Mouse (Mus musculus) spleen, postnatal 10 days (tissue): ENCODE data around the gene Gm8362.
"Not testable (repeated sequence)": the region's sequence is repeated elsewhere in the genome, so short reads cannot be mapped to it uniquely, and the experiment has no call there.

ENCODE experiments used
- DNase-seq, 2 experiments: peaks; one replicate each; pipeline ENCODE4 v3.0.0; 2021 to 2022; ENCODE audit warnings: low spot score in 2 of 2

Gene Gm8362

DNA sequence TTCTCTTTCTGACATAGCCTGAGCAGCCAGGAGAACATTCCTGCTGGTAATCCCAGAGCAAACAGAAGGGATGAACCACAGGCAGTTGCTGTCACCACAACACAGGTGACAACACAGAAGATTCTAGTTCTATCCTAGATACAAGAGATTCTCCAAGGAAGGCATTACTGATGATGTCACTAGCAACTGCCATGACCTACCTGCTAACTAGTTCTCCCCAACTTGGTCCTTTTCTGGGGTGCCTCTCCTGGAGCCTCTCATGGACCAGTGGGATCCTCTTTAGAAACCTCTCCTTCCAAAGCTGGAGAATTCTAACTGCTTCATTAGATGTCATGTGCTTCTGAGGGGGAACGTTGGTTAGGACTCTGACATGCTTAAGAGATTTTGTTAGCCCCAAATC, at the start of gene Gm8362:
Gene Gm8362, minus strand, starts transcription at position 101 of the 400 bp plus-strand sequence.
- not testable (repeated sequence) for DNase-seq

GRCm38 (mm10) chr14:6823297-6823696, 49.1 kb upstream of the Gm8362 start:
- peak in 1 of 2 experiments; percentile 11 for DNase-seq

DNA sequence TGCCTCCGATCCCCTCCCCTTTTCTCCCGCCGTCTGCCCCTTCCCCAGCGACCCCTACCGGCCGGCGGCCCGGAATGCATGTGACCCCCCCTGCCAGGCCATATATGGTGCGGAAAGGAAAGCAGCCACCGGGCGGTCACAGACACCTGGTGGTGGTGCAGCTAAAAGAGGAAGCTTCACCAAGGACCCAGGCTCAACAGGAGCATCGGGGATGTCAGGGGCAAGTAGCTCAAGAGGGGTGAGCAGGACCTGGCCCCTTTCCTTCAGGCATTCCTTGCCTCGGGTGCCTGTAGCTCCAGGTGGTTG, 17.0 kb downstream of the Gm8362 start:
- peak in 1 of 2 experiments; percentile 11 for DNase-seq

DNA sequence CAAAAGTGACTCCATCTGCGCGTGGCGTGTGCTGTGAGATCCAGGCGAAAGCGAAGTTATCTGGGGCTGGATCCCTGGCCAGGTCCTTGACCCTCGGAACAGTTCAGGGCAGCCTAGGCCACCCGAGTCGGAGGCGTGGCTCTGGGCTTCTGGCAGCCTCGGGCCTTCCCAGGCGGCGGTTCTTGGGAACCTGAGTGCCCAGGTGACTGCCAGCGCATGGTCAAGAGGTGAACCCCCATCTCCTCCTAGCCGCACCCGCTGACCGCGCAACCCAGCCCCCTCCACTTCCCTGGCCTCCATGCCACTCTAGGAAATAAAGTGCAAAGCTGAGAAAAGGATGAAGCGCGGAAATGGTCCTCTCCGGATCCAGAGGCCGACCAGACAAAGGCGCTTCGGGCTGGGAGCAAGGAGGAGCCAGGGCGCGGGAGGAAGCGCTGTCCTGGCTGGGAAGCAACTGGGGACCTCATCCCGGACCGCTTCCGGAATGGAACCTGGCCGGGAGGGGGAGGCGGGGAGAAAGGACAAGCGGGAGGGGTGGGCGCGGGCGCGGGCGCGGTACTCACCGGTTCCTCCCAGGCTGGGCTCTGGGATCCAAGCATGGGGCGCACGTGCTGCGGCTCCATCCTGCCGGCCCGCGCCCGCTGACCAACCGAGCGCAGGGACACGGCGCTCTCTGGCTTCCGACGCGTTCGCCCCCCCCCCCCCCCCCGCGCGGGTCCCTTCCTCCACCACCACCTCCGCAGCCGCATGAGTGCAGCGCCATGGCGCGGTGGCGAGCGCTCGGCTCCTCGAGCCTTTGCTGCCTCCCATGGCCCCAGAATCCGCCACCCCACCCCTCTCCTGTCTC, 17.6 kb downstream of the Gm8362 start:
- peak in 1 of 2 experiments; percentile 8 for DNase-seq

GRCm38 (mm10) chr14:6742232-6742631, 32.0 kb downstream of the Gm8362 start, which contains the start of gene Gm3636:
Gene Gm3636 (minus strand): TSS chr14:6742332.
- not testable (repeated sequence) for DNase-seq

DNA sequence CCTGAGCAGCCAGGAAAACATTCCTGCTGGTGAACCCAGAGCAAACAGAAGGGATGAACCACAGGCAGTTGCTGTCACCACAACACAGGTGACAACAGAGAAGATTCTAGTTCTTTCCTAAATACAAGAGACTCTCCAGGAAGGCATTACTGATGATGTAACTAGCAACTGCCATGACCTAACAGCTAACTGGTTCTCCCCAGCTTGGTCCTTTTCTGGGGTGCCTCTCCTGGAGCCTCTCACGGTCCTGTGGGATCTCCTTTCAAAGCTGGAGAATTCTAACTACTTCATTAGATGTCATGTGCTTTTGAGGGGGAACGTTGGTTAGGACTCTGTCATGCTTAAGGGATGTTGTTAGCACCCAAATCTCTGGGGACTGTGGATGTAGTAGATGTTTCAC, 54.1 kb downstream of the Gm8362 start, which contains the start of gene Gm8050:
Gene Gm8050, minus strand, starts transcription at position 101 of the 400 bp plus-strand sequence.
- DNase-seq, result not testable (repeated sequence)
